Comparison of ENCODE assay signal across 25 mouse cellular contexts in the genomic region with DNA sequence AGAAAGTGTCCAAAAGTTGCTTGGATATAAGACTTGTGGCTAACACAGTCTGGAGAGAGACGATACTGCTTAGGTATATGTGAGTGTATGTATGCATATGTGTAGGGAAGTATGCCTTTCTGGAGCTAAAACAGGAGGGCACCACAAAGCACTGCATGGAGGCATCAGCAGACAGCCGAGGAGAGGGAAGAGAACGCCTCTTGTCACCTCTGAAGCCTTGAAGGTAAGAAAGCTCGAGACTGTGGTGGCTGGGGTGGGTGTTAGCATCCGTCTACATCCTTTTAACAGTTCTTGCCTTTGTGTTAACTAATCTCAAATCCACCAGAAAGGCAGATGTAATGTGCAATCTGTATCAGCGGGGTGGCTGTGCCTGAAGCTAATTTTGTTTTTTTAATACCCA. TPM values are rescaled to one million over a fixed set of nuclear protein-coding genes. Genes with fewer than 3 reads are reported as not detected.
A peak's percentile ranks its signal among the peaks of the same experiment; 100 is the strongest.
DNase-seq lines count a peak whose midpoint lies in the region; ATAC-seq and TF ChIP-seq lines count a peak whose summit lies in the region.
"Had no signal": no experiment of that assay in that cellular context is flagged by ENCODE, and none has a peak within 500 bp of the region (broad histone marks: within the 10 kb centered on the region; RNA-seq: fewer than 3 reads in every experiment).

No protein-coding gene starts in this region.

- no peaks in the 10 kb centered on the region for H3K4me1 ChIP-seq in midbrain, embryonic 11.5 days (ENCODE audit: control insufficient read depth, insufficient read depth, low read length)
- no peaks in the 10 kb centered on the region; the same call in 1 of the 2 replicates for H3K4me1 ChIP-seq in midbrain, postnatal 0 days (ENCODE audit: insufficient read depth, low read length)
- H3K4me1 ChIP-seq: embryonic facial prominence, embryonic 12.5 days had no signal

- H3K27ac ChIP-seq in midbrain, embryonic 11.5 days (ENCODE audit: low read depth, low read length) = no peak overlapping the region
- no peak overlapping the region for H3K27ac ChIP-seq in midbrain, postnatal 0 days (ENCODE audit: low read depth, low read length)
- H3K27ac ChIP-seq: embryonic facial prominence, embryonic 12.5 days; embryonic facial prominence, embryonic 15.5 days; heart, embryonic 10.5 days; hindbrain, embryonic 12.5 days; hindbrain, embryonic 15.5 days had no signal

- no peaks in the 10 kb centered on the region for H3K36me3 ChIP-seq in midbrain, embryonic 11.5 days (ENCODE audit: control insufficient read depth, insufficient read depth, low read length)
- H3K36me3 ChIP-seq in midbrain, postnatal 0 days (ENCODE audit: insufficient read depth, low read length) = no peaks in the 10 kb centered on the region
- H3K36me3 ChIP-seq: embryonic facial prominence, embryonic 12.5 days; embryonic facial prominence, embryonic 15.5 days; G1E; heart, embryonic 10.5 days; hindbrain, embryonic 12.5 days; hindbrain, embryonic 15.5 days had no signal

- no peak overlapping the region for H3K4me2 ChIP-seq in midbrain, embryonic 11.5 days
- H3K4me2 ChIP-seq in midbrain, postnatal 0 days (ENCODE audit: low read depth, low read length, poor library complexity, severe bottlenecking) = no peak overlapping the region
- H3K4me2 ChIP-seq: embryonic facial prominence, embryonic 12.5 days; embryonic facial prominence, embryonic 15.5 days; hindbrain, embryonic 12.5 days; hindbrain, embryonic 15.5 days had no signal

- no peak overlapping the region for H3K9ac ChIP-seq in midbrain, embryonic 11.5 days (ENCODE audit: low read length)
- H3K9ac ChIP-seq in midbrain, postnatal 0 days (replicated peaks; ENCODE audit: low read length, poor library complexity, severe bottlenecking) = no peak overlapping the region
- H3K9ac ChIP-seq: embryonic facial prominence, embryonic 12.5 days; embryonic facial prominence, embryonic 15.5 days; hindbrain, embryonic 12.5 days; hindbrain, embryonic 15.5 days had no signal

- no peaks in the 10 kb centered on the region for H3K27me3 ChIP-seq in midbrain, embryonic 11.5 days (ENCODE audit: control insufficient read depth, insufficient read depth, low read length)
- H3K27me3 ChIP-seq in midbrain, postnatal 0 days (ENCODE audit: insufficient read depth, low read length) = no peaks in the 10 kb centered on the region
- H3K27me3 ChIP-seq: CH12.LX; embryonic facial prominence, embryonic 12.5 days; embryonic facial prominence, embryonic 15.5 days; hindbrain, embryonic 12.5 days had no signal

- 79% methylated on average over 6 of the region's 6 CpGs for WGBS in midbrain, embryonic 11.5 days
- WGBS in midbrain, postnatal 0 days = 49% methylated on average over 6 of the region's 6 CpGs

- TF ChIP-seq POLR2A in brain, embryonic 14.5 days (IDR thresholded peaks at IDR 0.05; ENCODE audit: borderline replicate concordance, extremely low read depth, insufficient read depth, insufficient read length, poor library complexity, severe bottlenecking) = no peak

- peak; percentile 19 for DNase-seq in midbrain, embryonic 11.5 days (ENCODE audit: low spot score, missing footprints)
- no peak for DNase-seq in midbrain, postnatal 0 days (ENCODE audit: low spot score)
- peak; percentile 20 for DNase-seq in brain, embryonic 14.5 days (ENCODE audit: low read depth)
- DNase-seq in thymus, postnatal 14 days = peak; percentile 73
- peak; percentile 63 for DNase-seq in thymus, postnatal 4 days
- DNase-seq in urinary bladder, postnatal 25 days (ENCODE audit: low spot score) = no peak
- no peak for DNase-seq in natural killer cell, adult 2 months (ENCODE audit: low spot score in 2 of 2)
- DNase-seq: adrenal gland, postnatal 10 days; adrenal gland, postnatal 36 days; B cell, adult 2 months; cerebellum, adult 11 months; cerebellum, adult 2 months; cerebellum, adult 9-11 months; cerebellum, postnatal 25 days; gastrocnemius, postnatal 36 days; heart, adult 18-20 months had no signal

- H3K4me3 ChIP-seq in midbrain, embryonic 11.5 days (ENCODE audit: low read depth, low read length) = no peak overlapping the region
- H3K4me3 ChIP-seq in midbrain, postnatal 0 days (ENCODE audit: low read depth, low read length) = no peak overlapping the region
- H3K4me3 ChIP-seq: embryonic facial prominence, embryonic 12.5 days; embryonic facial prominence, embryonic 15.5 days; heart, embryonic 10.5 days; hindbrain, embryonic 12.5 days; hindbrain, embryonic 15.5 days had no signal

- H3K9me3 ChIP-seq in midbrain, embryonic 11.5 days (ENCODE audit: control insufficient read depth, low read length) = no peaks in the 10 kb centered on the region
- no peaks in the 10 kb centered on the region for H3K9me3 ChIP-seq in midbrain, postnatal 0 days (ENCODE audit: low read length)
- H3K9me3 ChIP-seq: embryonic facial prominence, embryonic 12.5 days; embryonic facial prominence, embryonic 15.5 days; G1E; heart, embryonic 10.5 days; hindbrain, embryonic 12.5 days; hindbrain, embryonic 15.5 days had no signal

- ATAC-seq in midbrain, embryonic 11.5 days (ENCODE audit: low FRiP score) = no peak
- no peak for ATAC-seq in midbrain, postnatal 0 days (ENCODE audit: low FRiP score)
- ATAC-seq: forebrain, embryonic 14.5 days; Patski had no signal

- no peak for TF ChIP-seq CTCF in midbrain, postnatal 0 days (IDR thresholded peaks at IDR 0.05)
- TF ChIP-seq CTCF in brain, embryonic 14.5 days (IDR thresholded peaks at IDR 0.05; ENCODE audit: borderline replicate concordance, extremely low read depth, insufficient read depth, insufficient read length) = no peak

RNA-seq across cellular contexts. Expression of gene Mns1, which starts 34.4 kb away (rescaled TPM):
- 48.8 and 57.0 TPM in 2 replicates for polyA plus RNA-seq in midbrain, embryonic 11.5 days (2014; fragmentation: Nextera tagmentation; extraction: Ambion mirVana)
- 1.1 and 3.1 TPM in 2 replicates for total RNA-seq in midbrain, postnatal 0 days (2014; rRNA removed)
- polyA plus RNA-seq in midbrain, postnatal 0 days (2015; fragmentation: Nextera tagmentation; extraction: Ambion mirVana) = 2.6 and 3.1 TPM in 2 replicates
- polyA plus RNA-seq in brain, embryonic 14.5 days (2012; rRNA removed) = 5.9 and 6.7 TPM in 2 replicates

Comparison
In these comparisons a context has a peak if more than half of its experiments do, and no peak if none do; other contexts are left out.
1. DNase-seq: peak in midbrain, embryonic 11.5 days (single experiment), brain, embryonic 14.5 days (single experiment), thymus, postnatal 14 days (single experiment) and thymus, postnatal 4 days (single experiment); none in midbrain, postnatal 0 days (single experiment), urinary bladder, postnatal 25 days (single experiment) and natural killer cell, adult 2 months (0 of 2).